11 mouse cellular contexts compared by ENCODE assay signal in the genomic region with DNA sequence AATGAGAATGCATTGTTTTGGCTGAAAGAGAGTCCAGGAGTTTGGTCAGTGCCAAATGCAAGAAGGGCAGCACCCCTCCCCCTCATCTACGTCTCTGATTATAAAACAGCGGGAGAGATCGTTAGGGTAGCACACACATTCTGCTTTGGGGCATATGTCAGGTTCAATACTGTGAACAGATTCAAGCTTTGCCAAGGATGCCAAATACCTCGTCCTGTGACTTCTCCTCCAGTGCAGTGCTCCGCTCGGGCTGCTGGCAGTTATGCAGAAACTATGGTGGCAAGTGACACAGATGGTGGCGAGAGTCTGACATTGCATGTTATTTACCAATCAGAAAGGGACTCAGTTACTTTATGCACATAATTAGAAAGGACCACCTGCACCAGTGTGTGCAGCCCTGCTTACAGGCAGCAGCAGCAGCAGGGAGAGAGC.
DNase-seq lines count a peak whose midpoint lies in the region; ATAC-seq lines count a peak whose summit lies in the region.
"Had no signal": no experiment of that assay in that cellular context is flagged by ENCODE, and none has a peak within 500 bp of the region (broad histone marks: within the 10 kb centered on the region; RNA-seq: fewer than 3 reads in every experiment).

No protein-coding gene starts in this region.

- peak; percentile 50 for DNase-seq in brain, embryonic 18.5 days (ENCODE audit: low read depth, low spot score)
- peak; percentile 40 to 46 for DNase-seq in cerebellum, adult 18-20 months
- peak; percentile 63 for DNase-seq in midbrain, embryonic 14.5 days
- DNase-seq in yolk sac, embryonic 10.5 days (ENCODE audit: low spot score) = no peak
- no peak for DNase-seq in thymus, postnatal 14 days
- no peak for DNase-seq in kidney, postnatal 25 days
- DNase-seq: lung, adult 2 months had no signal

- peak overlapping the region; percentile 53 for H3K27ac ChIP-seq in forebrain, embryonic 16.5 days (ENCODE audit: low read length)
- no peak overlapping the region for H3K27ac ChIP-seq in midbrain, embryonic 14.5 days (replicated peaks; ENCODE audit: low read depth, low read length)
- H3K27ac ChIP-seq: embryonic facial prominence, embryonic 13.5 days; heart, embryonic 15.5 days had no signal

- WGBS in forebrain, embryonic 16.5 days = 17% methylated on average over 7 of the region's 7 CpGs
- 42% methylated on average over 7 of the region's 7 CpGs for WGBS in midbrain, embryonic 14.5 days

- no peaks in the 10 kb centered on the region for H3K36me3 ChIP-seq in forebrain, embryonic 16.5 days (ENCODE audit: control insufficient read depth, insufficient read depth)
- no peaks in the 10 kb centered on the region for H3K36me3 ChIP-seq in midbrain, embryonic 14.5 days (ENCODE audit: control insufficient read depth, insufficient read depth, low read length)
- H3K36me3 ChIP-seq: embryonic facial prominence, embryonic 13.5 days; heart, embryonic 15.5 days had no signal

- no peaks in the 10 kb centered on the region for H3K9me3 ChIP-seq in forebrain, embryonic 16.5 days (ENCODE audit: control insufficient read depth, low read length)
- no peaks in the 10 kb centered on the region for H3K9me3 ChIP-seq in midbrain, embryonic 14.5 days (ENCODE audit: control insufficient read depth, low read length)
- H3K9me3 ChIP-seq: embryonic facial prominence, embryonic 13.5 days; heart, embryonic 15.5 days had no signal

- peak; percentile 91 for ATAC-seq in forebrain, embryonic 16.5 days
- peak; percentile 81 for ATAC-seq in midbrain, embryonic 14.5 days (ENCODE audit: low FRiP score, low TSS enrichment)
- ATAC-seq: intestine, embryonic 16.5 days had no signal

- 0 out of 2 replicates have a peak overlapping the region, but pooled peaks have one; percentile 17 for H3K9ac ChIP-seq in forebrain, embryonic 16.5 days (replicated peaks; ENCODE audit: low read depth, low read length)
- no peak overlapping the region for H3K9ac ChIP-seq in midbrain, embryonic 14.5 days (replicated peaks; ENCODE audit: low read length)
- H3K9ac ChIP-seq: embryonic facial prominence, embryonic 13.5 days; heart, embryonic 15.5 days had no signal

- peak overlapping the region; percentile 40 for H3K4me2 ChIP-seq in forebrain, embryonic 16.5 days (ENCODE audit: low read length)
- H3K4me2 ChIP-seq in midbrain, embryonic 14.5 days (ENCODE audit: low read length) = peak overlapping the region; percentile 21; the same call in 1 of the 2 replicates
- H3K4me2 ChIP-seq: embryonic facial prominence, embryonic 13.5 days; heart, embryonic 15.5 days had no signal

- no peak overlapping the region; the same call in 1 of the 2 replicates for H3K4me3 ChIP-seq in forebrain, embryonic 16.5 days (replicated peaks; ENCODE audit: low read length)
- H3K4me3 ChIP-seq in midbrain, embryonic 14.5 days (replicated peaks; ENCODE audit: low read depth, low read length) = no peak overlapping the region
- H3K4me3 ChIP-seq: embryonic facial prominence, embryonic 13.5 days; heart, embryonic 15.5 days had no signal

- H3K27me3 ChIP-seq in forebrain, embryonic 16.5 days (replicated peaks; ENCODE audit: control insufficient read depth, insufficient read depth, low read length) = no peaks in the 10 kb centered on the region
- no peaks in the 10 kb centered on the region for H3K27me3 ChIP-seq in midbrain, embryonic 14.5 days (ENCODE audit: control insufficient read depth, insufficient read depth, low read length)
- H3K27me3 ChIP-seq: embryonic facial prominence, embryonic 13.5 days; heart, embryonic 15.5 days had no signal

- peaks cover 21% of the 10 kb centered on the region for H3K4me1 ChIP-seq in forebrain, embryonic 16.5 days (replicated peaks; ENCODE audit: control insufficient read depth, insufficient read depth, low read length)
- H3K4me1 ChIP-seq in midbrain, embryonic 14.5 days (ENCODE audit: control insufficient read depth, insufficient read depth, low read length) = 0 out of 2 replicates have a peak, but pooled peaks cover 10% of the 10 kb centered on the region
- H3K4me1 ChIP-seq: heart, embryonic 15.5 days had no signal

Comparison
In these comparisons a context has a peak if more than half of its experiments do, and no peak if none do; other contexts are left out.
1. DNase-seq: peak in brain, embryonic 18.5 days (single experiment), cerebellum, adult 18-20 months (2 of 2) and midbrain, embryonic 14.5 days (single experiment); none in yolk sac, embryonic 10.5 days (single experiment), thymus, postnatal 14 days (single experiment) and kidney, postnatal 25 days (0 of 2).